Mouse (Mus musculus) lung, postnatal 0 days (tissue): ENCODE data around the gene Cnot1. TPM values are rescaled to one million over a fixed set of nuclear protein-coding genes. Genes with fewer than 3 reads are reported as not detected.

Source experiments
- ATAC-seq: fragments of 200-750 bp; cut with Nextera tagmentation; 2 replicates; pipeline ENCODE4 v1.8.0; 2017; ENCODE audit warnings: moderate library complexity
- DNase-seq: peaks from one replicate; pipeline ENCODE4 v3.0.0-alpha.2; 2016; ENCODE audit warnings: low spot score
- H3K27ac ChIP-seq: fragments of 300-500 bp; sonication (generic); 2 replicates; pipeline ENCODE4 v1.5.1; 2014; ENCODE audit warnings: antibody characterized with exemption, mild to moderate bottlenecking, low read length, mixed read lengths
- H3K27me3 ChIP-seq: fragments of 300-500 bp; sonication (generic); replicated peaks from 2 replicates; pipeline ENCODE4 v1.6.1; 2014; ENCODE audit warnings: low read length, mixed read lengths; ENCODE audit not compliant: insufficient read depth
- H3K36me3 ChIP-seq: fragments of 300-500 bp; sonication (generic); 2 replicates; pipeline ENCODE4 v1.6.1; 2014; ENCODE audit warnings: low read length, mixed read lengths; ENCODE audit not compliant: insufficient read depth
- H3K4me1 ChIP-seq: fragments of 300-500 bp; sonication (generic); 2 replicates; pipeline ENCODE4 v1.6.1; 2014; ENCODE audit warnings: antibody characterized with exemption, low read depth, low read length, mixed read lengths; ENCODE audit not compliant: insufficient read depth
- H3K4me2 ChIP-seq: fragments of 300-500 bp; sonication (generic); replicated peaks from 2 replicates; pipeline ENCODE4 v1.6.1; 2014; ENCODE audit warnings: low read depth, mild to moderate bottlenecking, low read length, moderate library complexity, mixed read lengths
- H3K4me3 ChIP-seq: fragments of 300-500 bp; sonication (generic); 2 replicates; pipeline ENCODE4 v1.5.1; 2014; ENCODE audit warnings: low read depth, low read length
- H3K9ac ChIP-seq: fragments of 300-500 bp; sonication (generic); replicated peaks from 2 replicates; pipeline ENCODE4 v1.6.1; 2014; ENCODE audit warnings: low read depth, mild to moderate bottlenecking
- H3K9me3 ChIP-seq: fragments of 300-500 bp; sonication (generic); 2 replicates; pipeline ENCODE4 v1.6.1; 2016; ENCODE audit warnings: low read length, mixed read lengths
- CTCF ChIP-seq: IDR thresholded peaks from 2 replicates; pipeline ENCODE4 v1.5.1; 2016; ENCODE audit warnings: antibody characterized with exemption, mild to moderate bottlenecking
- EP300 ChIP-seq: IDR thresholded peaks from 2 replicates; pipeline ENCODE4 v1.6.1; 2016; ENCODE audit warnings: antibody characterized with exemption, mild to moderate bottlenecking, control low read depth
- WGBS: fragments of 180-500 bp; shearing (Covaris S2); extraction: QIAGEN DNeasy Blood & Tissue Kit; methylation state at CpG from one replicate; pipeline ENCODE4 v1.1.7; 2014; 5-methylcytosine and 5-hydroxymethylcytosine counted together
- polyA plus RNA-seq: library from polyadenylated mRNA; unstranded; fragments of >200 nt; fragmentation: Nextera tagmentation; extraction: Ambion mirVana; gene quantifications from 2 replicates; pipeline ENCODE4 v1.2.1, GENCODE M21; 2015

Cnot1 gene
- polyA plus RNA-seq = 21.5 and 23.2 TPM in 2 replicates

- H3K4me1 ChIP-seq = peaks cover 8% of the 10 kb centered on the region; the same call in 1 of the 2 replicates
- ATAC-seq = peak; percentile 94
These were observed at the start of gene Cnot1 for GRCm38 (mm10) chr8:95807331-95807843. Gene Cnot1 (minus strand): TSS chr8:95807464.

DNA sequence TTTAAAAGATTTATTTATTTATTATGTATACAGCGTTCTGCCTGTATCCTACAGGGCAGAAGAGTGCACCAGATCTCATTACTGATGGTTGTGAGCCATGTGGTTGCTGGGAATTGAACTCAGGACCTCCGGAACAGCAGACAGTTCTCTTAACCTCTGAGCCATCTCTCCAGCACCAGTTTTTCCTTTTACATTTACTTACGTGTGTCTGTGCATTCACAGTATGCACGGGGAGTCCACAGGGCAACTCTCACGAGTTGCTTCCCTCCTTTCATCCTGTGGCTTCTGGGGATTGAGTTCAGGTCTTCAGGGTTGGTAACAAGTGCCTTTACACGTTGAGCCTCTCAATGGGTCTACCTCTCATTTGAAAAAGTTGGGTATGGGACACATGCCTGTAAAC, 46.9 kb upstream of the Cnot1 start:
- WGBS = 78% methylated on average over 6 of the region's 6 CpGs
- Histone ChIP-seq H3K4me3 (no peak overlapping the region), H3K36me3 (no peaks in the 10 kb centered on the region), H3K9ac (no peak overlapping the region), H3K27ac (no peak overlapping the region), H3K9me3 (no peaks in the 10 kb centered on the region), H3K4me1 (peaks cover 7% of the 10 kb centered on the region), H3K4me2 (no peak overlapping the region), H3K27me3 (no peaks in the 10 kb centered on the region)
- DNase-seq (no peak), ATAC-seq (no peak)
- TF ChIP-seq CTCF = no peak
- no peak for TF ChIP-seq EP300

More at GRCm38 (mm10) chr8:95807331-95807843, at the start of gene Cnot1:
- Histone ChIP-seq H3K9me3 (no peaks in the 10 kb centered on the region), H3K27ac (peak within 1 kb of the TSS; percentile 96), H3K4me2 (peak within 1 kb of the TSS; percentile 90), H3K36me3 (no peaks in the 10 kb centered on the region), H3K9ac (peak within 1 kb of the TSS; percentile 91), H3K27me3 (no peaks in the 10 kb centered on the region), H3K4me3 (peak within 1 kb of the TSS; percentile 90)
- DNase-seq = peak; percentile 99
- under 1% methylated on average over 44 of the region's 44 CpGs for WGBS
- TF ChIP-seq CTCF (no peak), EP300 (peak; percentile 84)

- Histone ChIP-seq H3K4me1 (peaks cover 7% of the 10 kb centered on the region), H3K36me3 (0 out of 2 replicates have a peak, but pooled peaks cover 2% of the 10 kb centered on the region), H3K27ac (no peak within 1 kb of the TSS; the same call in 1 of the 2 replicates), H3K9ac (peak within 1 kb of the TSS; percentile 42; the same call in 1 of the 2 replicates), H3K4me3 (peak within 1 kb of the TSS; percentile 57), H3K9me3 (no peaks in the 10 kb centered on the region), H3K27me3 (no peaks in the 10 kb centered on the region), H3K4me2 (peak within 1 kb of the TSS; percentile 64)
- ATAC-seq = peak; percentile 96
- 9% methylated on average over 22 of the region's 22 CpGs for WGBS
- no peak for TF ChIP-seq CTCF
- TF ChIP-seq EP300 = no peak
- peak; percentile 96 for DNase-seq
These were observed 46.0 kb upstream of the Cnot1 start, which contains the start of gene Slc38a7 for GRCm38 (mm10) chr8:95853102-95853843. Gene Slc38a7 (minus strand): TSS chr8:95853539.

- H3K4me3 ChIP-seq = no peak overlapping the region; the same call in 1 of the 2 replicates
- no peaks in the 10 kb centered on the region for H3K27me3 ChIP-seq
- ATAC-seq = peak; percentile 70
These were observed 45.0 kb upstream of the Cnot1 start for GRCm38 (mm10) chr8:95852290-95852689.

DNA sequence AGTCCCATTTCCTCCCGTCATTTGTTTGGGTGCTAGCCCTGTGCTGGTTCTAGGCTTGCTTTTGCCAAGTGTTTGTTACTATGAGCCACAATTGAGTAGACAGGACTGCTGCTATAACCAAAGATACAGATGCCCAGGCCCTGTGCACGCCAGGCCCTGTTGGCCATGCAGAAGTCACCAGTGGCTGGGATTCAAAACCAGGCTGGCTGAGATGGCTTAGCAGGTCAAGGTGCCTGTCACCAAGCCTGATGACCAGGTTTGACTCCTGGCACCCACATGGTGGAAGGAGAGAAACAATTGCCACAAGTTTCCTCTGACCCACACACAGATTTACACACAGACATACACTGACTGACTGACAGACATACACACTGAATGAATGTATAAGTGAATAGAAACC, 43.1 kb upstream of the Cnot1 start:
- 89% methylated on average over 2 of the region's 2 CpGs for WGBS
- no peaks in the 10 kb centered on the region for H3K9me3 ChIP-seq
- no peak for ATAC-seq
- DNase-seq = no peak
- no peak overlapping the region for H3K4me3 ChIP-seq
- no peak overlapping the region for H3K9ac ChIP-seq
- no peak overlapping the region for H3K4me2 ChIP-seq
- peaks cover 7% of the 10 kb centered on the region for H3K4me1 ChIP-seq
- H3K27ac ChIP-seq = no peak overlapping the region
- 0 out of 2 replicates have a peak, but pooled peaks cover 7% of the 10 kb centered on the region for H3K36me3 ChIP-seq
- H3K27me3 ChIP-seq = no peaks in the 10 kb centered on the region
- TF ChIP-seq CTCF = no peak
- no peak for TF ChIP-seq EP300

More at GRCm38 (mm10) chr8:95852290-95852689, 45.0 kb upstream of the Cnot1 start:
- H3K27ac ChIP-seq = no peak overlapping the region; the same call in 1 of the 2 replicates
- 41% methylated on average over 4 of the region's 4 CpGs for WGBS
- peaks cover 7% of the 10 kb centered on the region for H3K4me1 ChIP-seq
- peak overlapping the region; percentile 64 for H3K4me2 ChIP-seq
- peak; percentile 89 for DNase-seq
- TF ChIP-seq CTCF (peak; percentile 46), EP300 (no peak)
- no peak overlapping the region for H3K9ac ChIP-seq
- no peaks in the 10 kb centered on the region for H3K9me3 ChIP-seq
- 0 out of 2 replicates have a peak, but pooled peaks cover 7% of the 10 kb centered on the region for H3K36me3 ChIP-seq

DNA sequence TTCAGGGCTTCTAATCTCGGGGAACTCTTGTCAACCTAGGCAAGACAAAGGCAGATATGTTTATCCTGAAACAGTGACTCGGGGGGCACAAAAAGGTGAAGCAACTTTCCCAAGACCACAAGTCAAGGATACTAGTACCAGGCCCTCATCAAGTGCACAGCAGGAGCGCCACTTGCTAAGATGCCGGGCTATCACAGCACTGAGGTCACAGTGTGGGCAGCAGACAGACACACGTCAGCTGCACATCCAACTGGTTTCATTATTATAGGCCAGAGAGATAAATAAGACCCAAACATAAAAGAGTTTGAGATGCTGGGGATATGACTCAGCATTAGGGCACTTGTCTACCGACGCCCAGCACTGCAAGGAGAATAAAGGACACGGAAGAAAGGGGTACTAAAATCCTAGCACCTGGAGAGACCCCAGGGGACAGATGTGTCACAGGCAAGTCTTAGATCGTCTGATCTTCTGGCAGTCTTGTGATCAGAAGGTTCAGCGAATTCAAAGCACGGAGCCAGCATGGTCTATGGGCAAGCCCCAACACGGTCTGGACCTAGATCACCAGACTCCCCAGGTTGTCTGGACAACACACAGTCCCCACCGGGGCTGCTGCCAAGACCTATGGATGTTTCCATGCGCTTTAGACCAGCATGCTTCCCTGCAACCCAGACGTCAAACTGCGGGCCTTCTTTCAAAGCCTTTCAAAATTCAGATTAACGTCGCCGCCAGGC, 41.6 kb upstream of the Cnot1 start:
- peaks cover 7% of the 10 kb centered on the region for H3K4me1 ChIP-seq
- H3K36me3 ChIP-seq = peaks cover 12% of the 10 kb centered on the region; the same call in 1 of the 2 replicates
- no peak overlapping the region for H3K27ac ChIP-seq
- H3K9me3 ChIP-seq = no peaks in the 10 kb centered on the region
- no peak for ATAC-seq
- H3K27me3 ChIP-seq = no peaks in the 10 kb centered on the region
- no peak for DNase-seq
- WGBS = 89% methylated on average over 19 of the region's 19 CpGs
- no peak overlapping the region for H3K4me3 ChIP-seq
- no peak overlapping the region for H3K9ac ChIP-seq
- TF ChIP-seq EP300 = no peak
- TF ChIP-seq CTCF = no peak
- no peak overlapping the region for H3K4me2 ChIP-seq
